Mouse (Mus musculus) embryonic facial prominence, embryonic 10.5 days (tissue): ENCODE data around the gene Gucy2g. TPM values are rescaled to one million over a fixed set of nuclear protein-coding genes. Genes with fewer than 3 reads are reported as not detected.
A peak's percentile ranks its signal among the peaks of the same experiment; 100 is the strongest.

Source experiments
- DNase-seq: peaks from one replicate; pipeline ENCODE4 v3.0.0-alpha.2; 2017; ENCODE audit warnings: low spot score
- H3K27ac ChIP-seq: fragments of 300-500 bp; sonication (generic); replicated peaks from 2 replicates; pipeline ENCODE4 v1.5.1; 2016; ENCODE audit warnings: mild to moderate bottlenecking
- H3K27me3 ChIP-seq: fragments of 300-500 bp; sonication (generic); replicated peaks from 2 replicates; pipeline ENCODE4 v1.6.1; 2016; ENCODE audit warnings: low read depth, mild to moderate bottlenecking; ENCODE audit not compliant: poor library complexity, severe bottlenecking
- H3K36me3 ChIP-seq: fragments of 300-500 bp; sonication (generic); replicated peaks from 2 replicates; pipeline ENCODE4 v1.6.1; 2016; ENCODE audit warnings: mild to moderate bottlenecking, moderate library complexity
- H3K4me1 ChIP-seq: fragments of 300-500 bp; sonication (generic); 2 replicates; pipeline ENCODE4 v1.6.1; 2016
- H3K4me3 ChIP-seq: fragments of 300-500 bp; sonication (generic); 2 replicates; pipeline ENCODE4 v1.5.1; 2016; ENCODE audit warnings: mild to moderate bottlenecking, moderate library complexity
- H3K9me3 ChIP-seq: fragments of 300-500 bp; sonication (generic); 2 replicates; pipeline ENCODE4 v1.6.1; 2016; ENCODE audit warnings: mild to moderate bottlenecking
- WGBS: fragments of 180-500 bp; shearing (Covaris S2); methylation state at CpG from one replicate; pipeline ENCODE4 v1.1.7; 2016; 5-methylcytosine and 5-hydroxymethylcytosine counted together
- polyA plus RNA-seq: library from polyadenylated mRNA; unstranded; fragments of >200 nt; fragmentation: Nextera tagmentation; extraction: Ambion mirVana; gene quantifications from 2 replicates; pipeline ENCODE4 v1.2.1, GENCODE M21; 2016

Gene Gucy2g
- polyA plus RNA-seq, 1 experiment from 2014 or later = not detected

- WGBS = 85% methylated on average over 4 of the region's 4 CpGs
- H3K4me1 ChIP-seq = peaks cover 22% of the 10 kb centered on the region
- H3K9me3 ChIP-seq = no peaks in the 10 kb centered on the region
- H3K36me3 ChIP-seq = no peaks in the 10 kb centered on the region
- no peak for DNase-seq
- H3K27ac ChIP-seq = no peak overlapping the region
- peaks cover 10% of the 10 kb centered on the region for H3K27me3 ChIP-seq
- H3K4me3 ChIP-seq = no peak overlapping the region
Observed at GRCm38 (mm10) chr19:55216876-55217275, 24.2 kb downstream of the Gucy2g start.

- no peaks in the 10 kb centered on the region for H3K9me3 ChIP-seq
- WGBS = 87% methylated on average over 12 of the region's 12 CpGs
Observed at GRCm38 (mm10) chr19:55213617-55214340, 27.3 kb downstream of the Gucy2g start.

GRCm38 (mm10) chr19:55211698-55212097 lies 29.3 kb downstream of the Gucy2g start:
- no peaks in the 10 kb centered on the region for H3K9me3 ChIP-seq
- DNase-seq = no peak
- no peak overlapping the region for H3K27ac ChIP-seq
- H3K4me1 ChIP-seq = no peaks in the 10 kb centered on the region
- 95% methylated on average over 1 of the region's 1 CpGs for WGBS
- H3K36me3 ChIP-seq = no peaks in the 10 kb centered on the region
- 0 out of 2 replicates have a peak, but pooled peaks cover 7% of the 10 kb centered on the region for H3K27me3 ChIP-seq
- H3K4me3 ChIP-seq = no peak overlapping the region

More at GRCm38 (mm10) chr19:55213617-55214340, 27.3 kb downstream of the Gucy2g start:
- Histone ChIP-seq H3K36me3 (no peaks in the 10 kb centered on the region), H3K27ac (no peak overlapping the region), H3K4me3 (no peak overlapping the region), H3K27me3 (peaks cover 2% of the 10 kb centered on the region), H3K4me1 (peaks cover 9% of the 10 kb centered on the region)
- no peak for DNase-seq

- DNase-seq = no peak
- H3K27ac ChIP-seq = no peak overlapping the region
- 0 out of 2 replicates have a peak, but pooled peaks cover 1% of the 10 kb centered on the region for H3K9me3 ChIP-seq
- no peaks in the 10 kb centered on the region for H3K4me1 ChIP-seq
- 0 out of 2 replicates have a peak, but pooled peaks cover 7% of the 10 kb centered on the region for H3K27me3 ChIP-seq
- H3K4me3 ChIP-seq = no peak overlapping the region
- 82% methylated on average over 3 of the region's 3 CpGs for WGBS
- no peaks in the 10 kb centered on the region for H3K36me3 ChIP-seq
Observed at GRCm38 (mm10) chr19:55209084-55209483, 32.0 kb downstream of the Gucy2g start.

- Histone ChIP-seq H3K9me3 (0 out of 2 replicates have a peak, but pooled peaks cover 5% of the 10 kb centered on the region), H3K27ac (no peak overlapping the region), H3K4me1 (no peaks in the 10 kb centered on the region), H3K36me3 (no peaks in the 10 kb centered on the region), H3K4me3 (no peak overlapping the region), H3K27me3 (0 out of 2 replicates have a peak, but pooled peaks cover 7% of the 10 kb centered on the region)
- DNase-seq = no peak
- 83% methylated on average over 4 of the region's 4 CpGs for WGBS
Observed at GRCm38 (mm10) chr19:55208654-55209053, 32.4 kb downstream of the Gucy2g start.

GRCm38 (mm10) chr19:55207746-55208538 lies 33.1 kb downstream of the Gucy2g start:
- no peak overlapping the region for H3K4me3 ChIP-seq
- DNase-seq = no peak
- no peaks in the 10 kb centered on the region for H3K36me3 ChIP-seq
- WGBS = 65% methylated on average over 25 of the region's 25 CpGs
- no peak overlapping the region for H3K27ac ChIP-seq
- H3K27me3 ChIP-seq = 0 out of 2 replicates have a peak, but pooled peaks cover 7% of the 10 kb centered on the region
- no peaks in the 10 kb centered on the region for H3K4me1 ChIP-seq
- H3K9me3 ChIP-seq = 0 out of 2 replicates have a peak, but pooled peaks cover 5% of the 10 kb centered on the region

GRCm38 (mm10) chr19:55207205-55207604 lies 33.8 kb downstream of the Gucy2g start:
- Histone ChIP-seq H3K27ac (no peak overlapping the region), H3K36me3 (no peaks in the 10 kb centered on the region), H3K27me3 (0 out of 2 replicates have a peak, but pooled peaks cover 7% of the 10 kb centered on the region), H3K9me3 (0 out of 2 replicates have a peak, but pooled peaks cover 5% of the 10 kb centered on the region), H3K4me1 (no peaks in the 10 kb centered on the region), H3K4me3 (no peak overlapping the region)
- WGBS = 60% methylated on average over 6 of the region's 6 CpGs
- no peak for DNase-seq

GRCm38 (mm10) chr19:55206482-55207138 lies 34.4 kb downstream of the Gucy2g start:
- peak; percentile 42 for DNase-seq
- Histone ChIP-seq H3K9me3 (0 out of 2 replicates have a peak, but pooled peaks cover 5% of the 10 kb centered on the region), H3K27me3 (0 out of 2 replicates have a peak, but pooled peaks cover 7% of the 10 kb centered on the region), H3K36me3 (no peaks in the 10 kb centered on the region), H3K4me3 (no peak overlapping the region), H3K4me1 (no peaks in the 10 kb centered on the region), H3K27ac (no peak overlapping the region)
- 36% methylated on average over 8 of the region's 8 CpGs for WGBS

GRCm38 (mm10) chr19:55198303-55198702 lies 42.7 kb downstream of the Gucy2g start:
- Histone ChIP-seq H3K27me3 (0 out of 2 replicates have a peak, but pooled peaks cover 3% of the 10 kb centered on the region), H3K36me3 (no peaks in the 10 kb centered on the region), H3K4me1 (peaks cover 12% of the 10 kb centered on the region), H3K9me3 (no peaks in the 10 kb centered on the region), H3K27ac (no peak overlapping the region), H3K4me3 (peak overlapping the region; percentile 36)
- peak; percentile 78 for DNase-seq
- 35% methylated on average over 5 of the region's 5 CpGs for WGBS

- H3K36me3 ChIP-seq = no peaks in the 10 kb centered on the region
- H3K9me3 ChIP-seq = no peaks in the 10 kb centered on the region
- H3K4me1 ChIP-seq = peaks cover 12% of the 10 kb centered on the region
- H3K4me3 ChIP-seq = no peak overlapping the region
- H3K27me3 ChIP-seq = no peaks in the 10 kb centered on the region
- H3K27ac ChIP-seq = no peak overlapping the region
- DNase-seq = no peak
- WGBS = 81% methylated on average over 3 of the region's 3 CpGs
Observed at GRCm38 (mm10) chr19:55195574-55195973, 45.5 kb downstream of the Gucy2g start.

GRCm38 (mm10) chr19:55194520-55195170 lies 46.4 kb downstream of the Gucy2g start:
- Histone ChIP-seq H3K4me3 (no peak overlapping the region), H3K36me3 (no peaks in the 10 kb centered on the region), H3K27me3 (no peaks in the 10 kb centered on the region), H3K9me3 (no peaks in the 10 kb centered on the region), H3K4me1 (peaks cover 12% of the 10 kb centered on the region), H3K27ac (no peak overlapping the region)
- WGBS = 79% methylated on average over 7 of the region's 7 CpGs
- DNase-seq = no peak
